Mouse (Mus musculus): ENCODE data around the gene Patz1.

GRCm38 (mm10) chr11:3301075-3301474 lies 12.4 kb downstream of the Patz1 start:
- TF ChIP-seq POLR2A (IDR thresholded peaks at IDR 0.05; ENCODE audit: borderline replicate concordance, low read depth, low read length) (no peak), CTCF (IDR thresholded peaks at IDR 0.05; ENCODE audit: low read depth, low read length) (no peak)
